Mouse (Mus musculus) spleen, postnatal 36 days (tissue): ENCODE data around the gene Ptprm.

ENCODE experiments used
- DNase-seq, 2 experiments: peaks; one replicate each; pipeline ENCODE4 v3.0.0; 2022; ENCODE audit warnings: low spot score in 2 of 2, mixed read lengths in 1 of 2

Gene Ptprm

GRCm38 (mm10) chr17:67343471-67343870, 10.8 kb downstream of the Ptprm start:
- no peak for DNase-seq

GRCm38 (mm10) chr17:67343006-67343405, 11.3 kb downstream of the Ptprm start:
- DNase-seq = no peak

GRCm38 (mm10) chr17:67340362-67340761, 13.9 kb downstream of the Ptprm start:
- no peak for DNase-seq

- no peak for DNase-seq
Measured at GRCm38 (mm10) chr17:67339569-67339968, 14.7 kb downstream of the Ptprm start.

GRCm38 (mm10) chr17:67334310-67334709, 19.9 kb downstream of the Ptprm start:
- no peak for DNase-seq

GRCm38 (mm10) chr17:67329435-67329834, 24.8 kb downstream of the Ptprm start:
- peak in 1 of 2 experiments; percentile 4 for DNase-seq

GRCm38 (mm10) chr17:67324499-67324832, 29.8 kb downstream of the Ptprm start:
- no peak for DNase-seq

GRCm38 (mm10) chr17:67323777-67324498, 30.3 kb downstream of the Ptprm start:
- DNase-seq = no peak

- no peak for DNase-seq
Measured at GRCm38 (mm10) chr17:67314491-67315205, 39.6 kb downstream of the Ptprm start.

- no peak for DNase-seq
Measured at GRCm38 (mm10) chr17:67308421-67308820, 45.8 kb downstream of the Ptprm start.

- no peak for DNase-seq
Measured at GRCm38 (mm10) chr17:67306066-67306845, 48.0 kb downstream of the Ptprm start.

- DNase-seq = no peak
Measured at GRCm38 (mm10) chr17:67304831-67305230, 49.4 kb downstream of the Ptprm start.

GRCm38 (mm10) chr17:67303326-67304099, 50.7 kb downstream of the Ptprm start:
- DNase-seq = no peak

- DNase-seq = no peak
Measured at GRCm38 (mm10) chr17:67302569-67302968, 51.7 kb downstream of the Ptprm start.

- DNase-seq = no peak
Measured at GRCm38 (mm10) chr17:67302074-67302473, 52.2 kb downstream of the Ptprm start.

- DNase-seq = no peak
Measured at GRCm38 (mm10) chr17:67301367-67301766, 52.9 kb downstream of the Ptprm start.

- no peak for DNase-seq
Measured at GRCm38 (mm10) chr17:67298269-67298798, 55.9 kb downstream of the Ptprm start.

GRCm38 (mm10) chr17:67296604-67297595, 57.4 kb downstream of the Ptprm start:
- no peak for DNase-seq

GRCm38 (mm10) chr17:67290662-67291240, 63.5 kb downstream of the Ptprm start:
- no peak for DNase-seq

GRCm38 (mm10) chr17:67287501-67287900, 66.8 kb downstream of the Ptprm start:
- no peak for DNase-seq
